Mouse (Mus musculus) hindbrain, embryonic 16.5 days (tissue): ENCODE data around the gene Ostm1. TPM values are rescaled to one million over a fixed set of nuclear protein-coding genes. Genes with fewer than 3 reads are reported as not detected.

Source experiments
- ATAC-seq: fragments of 200-750 bp; cut with Nextera tagmentation; 2 replicates; pipeline ENCODE4 v1.8.0; 2017; ENCODE audit warnings: moderate TSS enrichment, moderate library complexity
- H3K27ac ChIP-seq: fragments of 300-500 bp; sonication (generic); 2 replicates; pipeline ENCODE4 v1.5.1; 2014; ENCODE audit warnings: low read depth, mild to moderate bottlenecking, control low read depth, low read length, moderate library complexity
- H3K27me3 ChIP-seq: fragments of 300-500 bp; sonication (generic); replicated peaks from 2 replicates; pipeline ENCODE4 v1.6.1; 2014; ENCODE audit warnings: low read length; ENCODE audit not compliant: control insufficient read depth, insufficient read depth
- H3K36me3 ChIP-seq: fragments of 300-500 bp; sonication (generic); 2 replicates; pipeline ENCODE4 v1.6.1; 2014; ENCODE audit warnings: mild to moderate bottlenecking, low read length, moderate library complexity, mixed read lengths; ENCODE audit not compliant: control insufficient read depth, insufficient read depth
- H3K4me1 ChIP-seq: fragments of 300-500 bp; sonication (generic); 2 replicates; pipeline ENCODE4 v1.6.1; 2014; ENCODE audit warnings: low read depth, low read length; ENCODE audit not compliant: control insufficient read depth, insufficient read depth
- H3K4me2 ChIP-seq: fragments of 300-500 bp; sonication (generic); 2 replicates; pipeline ENCODE4 v1.6.1; 2014; ENCODE audit warnings: mild to moderate bottlenecking, low read length, control low read depth, moderate library complexity
- H3K4me3 ChIP-seq: fragments of 300-500 bp; sonication (generic); 2 replicates; pipeline ENCODE4 v1.5.1; 2014; ENCODE audit warnings: mild to moderate bottlenecking, low read length, control low read depth, moderate library complexity
- H3K9ac ChIP-seq: fragments of 300-500 bp; sonication (generic); 2 replicates; pipeline ENCODE4 v1.6.1; 2014; ENCODE audit warnings: low read depth, mild to moderate bottlenecking, control low read depth, low read length, moderate library complexity
- H3K9me3 ChIP-seq: fragments of 300-500 bp; sonication (generic); 2 replicates; pipeline ENCODE4 v1.6.1; 2014; ENCODE audit warnings: mild to moderate bottlenecking, low read length, moderate library complexity; ENCODE audit not compliant: control insufficient read depth
- whole genome bisulfite sequencing: fragments of 180-500 bp; shearing (Covaris S2); extraction: QIAGEN DNeasy Blood & Tissue Kit; methylation state at CpG from one replicate; pipeline ENCODE4 v1.1.7; 2014; 5-methylcytosine and 5-hydroxymethylcytosine counted together
- polyA plus RNA-seq: library from polyadenylated mRNA; unstranded; fragments of >200 nt; fragmentation: Nextera tagmentation; extraction: Ambion mirVana; gene quantifications from 2 replicates; pipeline ENCODE4 v1.2.1, GENCODE M21; 2015

Gene Ostm1
- polyA plus RNA-seq, 1 experiment from 2014 or later = 38.4 TPM

- Histone ChIP-seq H3K27me3 (no peaks in the 10 kb centered on the region), H3K4me1 (peaks cover 11% of the 10 kb centered on the region), H3K9me3 (no peaks in the 10 kb centered on the region), H3K4me3 (no peak overlapping the region), H3K4me2 (no peak overlapping the region), H3K9ac (no peak overlapping the region), H3K36me3 (peaks cover 8% of the 10 kb centered on the region), H3K27ac (no peak overlapping the region)
- WGBS = 88% methylated on average over 8 of the region's 8 CpGs
- ATAC-seq = no peak
Measured at GRCm38 (mm10) chr10:42682421-42682820, 98.8 kb downstream of the Ostm1 start.

DNA sequence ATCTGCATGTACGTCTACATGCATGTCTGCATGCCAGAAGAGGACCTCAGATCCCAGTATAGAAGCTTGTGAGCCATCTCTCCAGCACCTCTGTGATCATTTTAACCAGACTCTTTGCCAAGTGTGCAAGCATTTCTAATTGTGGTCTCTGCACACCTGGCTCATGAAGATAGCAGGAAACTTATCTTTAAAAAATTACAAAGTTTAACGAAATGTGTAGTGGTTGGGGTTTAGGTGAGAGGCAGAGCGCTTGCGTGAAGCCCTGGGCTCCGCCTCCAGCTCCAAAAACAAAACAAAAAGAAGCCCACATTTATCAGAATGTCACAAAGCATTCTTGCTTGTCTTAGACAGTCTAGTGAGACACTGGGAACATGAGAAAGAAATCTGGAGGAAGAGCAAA is 104.3 kb downstream of the Ostm1 start:
- Histone ChIP-seq H3K4me1 (no peaks in the 10 kb centered on the region; the same call in 1 of the 2 replicates), H3K9ac (no peak overlapping the region), H3K27ac (no peak overlapping the region), H3K27me3 (no peaks in the 10 kb centered on the region), H3K4me3 (no peak overlapping the region), H3K9me3 (no peaks in the 10 kb centered on the region), H3K36me3 (peaks cover 8% of the 10 kb centered on the region), H3K4me2 (no peak overlapping the region)
- WGBS = 86% methylated on average over 5 of the region's 5 CpGs
- no peak for ATAC-seq

DNA sequence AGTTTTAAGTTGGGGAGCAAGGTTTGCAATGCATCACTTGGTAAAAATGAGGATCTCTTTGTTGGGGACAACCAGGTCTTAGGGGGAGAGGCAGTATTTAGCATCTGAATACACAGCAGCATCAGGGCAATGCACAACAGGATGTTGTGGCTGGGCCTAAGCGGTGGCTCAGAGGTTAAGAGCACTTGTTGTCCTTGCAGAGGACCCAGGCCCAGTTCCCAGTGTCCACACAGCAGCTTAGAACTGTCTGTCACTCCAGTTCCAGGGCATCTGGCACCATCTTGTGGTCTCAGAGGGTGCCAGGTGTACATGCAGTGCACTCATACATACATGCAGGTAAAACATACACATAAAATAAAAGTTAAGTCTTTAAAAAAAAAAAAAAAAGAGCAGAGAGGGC is 106.1 kb downstream of the Ostm1 start:
- H3K9me3 ChIP-seq = no peaks in the 10 kb centered on the region
- H3K27ac ChIP-seq = no peak overlapping the region
- no peaks in the 10 kb centered on the region for H3K27me3 ChIP-seq
- no peak overlapping the region for H3K4me2 ChIP-seq
- ATAC-seq = no peak
- WGBS = 57% methylated on average over 1 of the region's 1 CpGs
- H3K9ac ChIP-seq = no peak overlapping the region
- no peaks in the 10 kb centered on the region; the same call in 1 of the 2 replicates for H3K4me1 ChIP-seq
- H3K4me3 ChIP-seq = no peak overlapping the region
- H3K36me3 ChIP-seq = no peaks in the 10 kb centered on the region

DNA sequence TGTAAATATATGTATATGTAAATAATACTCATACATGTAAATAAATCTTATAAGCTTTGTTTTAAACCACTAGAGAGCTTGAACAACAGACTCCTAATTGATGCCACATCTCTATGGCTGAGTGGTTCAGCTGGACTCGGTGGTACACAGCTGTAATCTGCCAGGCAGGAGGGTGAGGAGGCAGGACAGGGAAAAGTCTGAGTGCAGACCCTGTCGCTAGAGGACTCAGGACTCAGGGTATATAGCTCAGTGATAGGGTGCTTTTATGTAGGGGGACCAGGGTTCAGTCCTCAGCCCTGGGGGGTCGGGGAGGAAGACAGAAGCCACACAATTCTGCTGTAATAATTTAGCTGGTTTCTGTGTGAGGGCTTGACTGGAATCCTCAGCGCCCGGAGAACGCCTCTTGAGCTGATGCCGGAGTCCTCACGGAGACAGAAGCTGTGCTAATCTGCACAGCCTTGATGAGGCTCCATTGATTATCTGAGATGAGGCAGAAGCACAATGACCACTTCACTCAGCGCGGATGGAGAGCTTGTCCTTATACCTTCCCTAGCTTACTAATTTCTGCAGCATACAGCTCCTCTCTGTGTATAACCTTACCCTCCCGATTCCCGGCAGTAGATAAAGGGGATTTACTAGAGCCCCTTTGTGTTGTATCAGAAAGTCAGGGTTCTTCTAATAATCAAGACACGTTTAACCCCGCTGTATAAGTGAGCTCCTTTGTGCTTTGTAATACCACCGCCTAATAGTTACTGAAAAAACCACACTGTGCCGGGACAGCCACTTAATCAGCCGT is 106.8 kb downstream of the Ostm1 start:
- no peak overlapping the region for H3K27ac ChIP-seq
- peak overlapping the region; percentile 16 for H3K4me3 ChIP-seq
- no peaks in the 10 kb centered on the region for H3K9me3 ChIP-seq
- no peaks in the 10 kb centered on the region for H3K36me3 ChIP-seq
- H3K4me2 ChIP-seq = peak overlapping the region; percentile 45
- H3K9ac ChIP-seq = peak overlapping the region; percentile 47
- ATAC-seq = peak; percentile 66
- WGBS = 43% methylated on average over 17 of the region's 17 CpGs
- no peaks in the 10 kb centered on the region for H3K27me3 ChIP-seq
- H3K4me1 ChIP-seq = no peaks in the 10 kb centered on the region; the same call in 1 of the 2 replicates

DNA sequence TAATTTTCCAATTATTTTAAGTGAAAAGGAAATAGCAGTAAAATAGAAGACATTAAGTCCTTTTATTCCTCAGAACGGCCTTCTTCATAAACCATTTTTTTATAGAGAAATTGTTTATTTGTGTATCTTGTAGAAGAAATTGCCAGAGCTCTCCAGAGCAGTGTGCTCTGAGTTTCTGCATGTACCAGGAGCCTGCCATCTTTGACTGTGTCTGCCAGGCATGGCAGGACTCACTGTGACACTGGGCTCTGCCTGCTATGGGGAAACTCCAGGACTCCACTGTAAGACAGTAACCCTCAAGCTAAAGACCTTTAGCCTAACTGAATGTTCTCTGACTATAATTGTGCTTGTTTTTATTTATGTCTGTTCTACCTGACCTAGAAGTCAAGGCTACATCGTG is 107.4 kb downstream of the Ostm1 start:
- H3K4me2 ChIP-seq = peak overlapping the region; percentile 45
- WGBS = 70% methylated on average over 2 of the region's 2 CpGs
- H3K27ac ChIP-seq = no peak overlapping the region
- no peaks in the 10 kb centered on the region for H3K9me3 ChIP-seq
- no peak overlapping the region for H3K4me3 ChIP-seq
- H3K36me3 ChIP-seq = no peaks in the 10 kb centered on the region
- no peaks in the 10 kb centered on the region for H3K27me3 ChIP-seq
- no peaks in the 10 kb centered on the region; the same call in 1 of the 2 replicates for H3K4me1 ChIP-seq
- no peak for ATAC-seq
- no peak overlapping the region for H3K9ac ChIP-seq

DNA sequence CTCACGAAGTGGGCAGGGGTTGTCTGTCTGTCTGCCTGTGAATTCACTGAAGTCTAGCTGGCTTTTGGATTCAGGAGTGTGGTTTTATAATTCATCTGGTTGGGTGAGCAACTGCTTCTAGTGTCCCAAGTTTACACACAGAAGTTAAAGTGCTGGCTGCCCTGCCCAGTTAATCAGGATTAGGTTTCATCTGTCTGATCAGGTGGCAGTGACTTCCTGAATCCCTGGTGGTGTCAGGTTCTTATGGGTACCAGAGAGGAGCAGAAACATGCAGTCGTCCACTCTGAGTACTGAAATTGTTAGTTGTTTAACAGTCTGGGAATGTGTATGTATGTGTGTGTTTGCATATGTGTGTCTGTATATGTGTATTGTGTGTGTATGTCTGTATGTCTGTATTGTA is 108.5 kb downstream of the Ostm1 start:
- ATAC-seq = no peak
- Histone ChIP-seq H3K4me1 (no peaks in the 10 kb centered on the region; the same call in 1 of the 2 replicates), H3K36me3 (no peaks in the 10 kb centered on the region), H3K4me2 (no peak overlapping the region), H3K9me3 (no peaks in the 10 kb centered on the region), H3K27ac (no peak overlapping the region), H3K27me3 (no peaks in the 10 kb centered on the region), H3K4me3 (no peak overlapping the region), H3K9ac (no peak overlapping the region)
- WGBS = 76% methylated on average over 2 of the region's 2 CpGs

DNA sequence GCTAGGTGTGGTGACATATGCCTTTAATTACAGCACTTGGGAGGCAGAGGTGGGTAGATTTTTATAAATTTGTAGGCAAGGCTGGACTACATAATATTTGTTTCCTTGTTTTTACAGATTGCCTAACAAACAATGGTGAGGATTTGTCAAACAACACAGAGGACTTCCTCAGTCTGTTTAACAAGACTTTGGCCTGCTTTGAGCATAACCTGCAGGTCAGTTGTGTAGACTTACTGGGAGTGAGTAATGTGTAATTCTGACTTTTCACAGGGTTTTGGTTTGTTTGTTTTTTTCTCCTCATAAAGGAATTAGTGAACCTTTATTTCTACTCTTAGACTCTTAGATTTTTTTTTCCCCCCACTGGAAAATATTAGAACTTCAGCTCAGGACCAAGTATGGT is 109.2 kb downstream of the Ostm1 start:
- ATAC-seq = no peak
- H3K9ac ChIP-seq = no peak overlapping the region
- H3K9me3 ChIP-seq = no peaks in the 10 kb centered on the region
- H3K27ac ChIP-seq = no peak overlapping the region
- H3K4me1 ChIP-seq = no peaks in the 10 kb centered on the region; the same call in 1 of the 2 replicates
- no peak overlapping the region for H3K4me3 ChIP-seq
- H3K27me3 ChIP-seq = no peaks in the 10 kb centered on the region
- H3K4me2 ChIP-seq = no peak overlapping the region
- H3K36me3 ChIP-seq = no peaks in the 10 kb centered on the region

GRCm38 (mm10) chr10:42693482-42693881 is 109.9 kb downstream of the Ostm1 start:
- Histone ChIP-seq H3K4me2 (no peak overlapping the region), H3K4me1 (no peaks in the 10 kb centered on the region; the same call in 1 of the 2 replicates), H3K36me3 (no peaks in the 10 kb centered on the region), H3K27me3 (no peaks in the 10 kb centered on the region), H3K9me3 (no peaks in the 10 kb centered on the region), H3K9ac (no peak overlapping the region), H3K4me3 (no peak overlapping the region), H3K27ac (no peak overlapping the region)
- no peak for ATAC-seq
- WGBS = 68% methylated on average over 2 of the region's 2 CpGs

- H3K9ac ChIP-seq = no peak overlapping the region
- H3K27ac ChIP-seq = no peak overlapping the region
- no peaks in the 10 kb centered on the region for H3K4me1 ChIP-seq
- H3K4me2 ChIP-seq = no peak overlapping the region
- no peak overlapping the region for H3K4me3 ChIP-seq
- peaks cover 5% of the 10 kb centered on the region; the same call in 1 of the 2 replicates for H3K36me3 ChIP-seq
- WGBS = 78% methylated on average over 13 of the region's 13 CpGs
- H3K9me3 ChIP-seq = no peaks in the 10 kb centered on the region
- no peak for ATAC-seq
- H3K27me3 ChIP-seq = no peaks in the 10 kb centered on the region
Measured at GRCm38 (mm10) chr10:42696361-42696760, 112.7 kb downstream of the Ostm1 start.
